Mouse (Mus musculus) megakaryocyte, embryonic 14.5 days (primary cell): ENCODE data around the gene Lmod1.
"Not testable (repeated sequence)": the region's sequence is repeated elsewhere in the genome, so short reads cannot be mapped to it uniquely, and the experiment has no call there.

Experiments used
- FLI1 ChIP-seq: IDR thresholded peaks from 2 replicates; pipeline ENCODE4 v1.6.1; 2012; ENCODE audit warnings: low read length, inconsistent platforms, mixed read lengths
- GATA1 ChIP-seq: IDR thresholded peaks from 3 replicates; pipeline ENCODE4 v1.6.1; 2012; ENCODE audit warnings: mixed read lengths, low read length, inconsistent platforms, borderline replicate concordance

DNA sequence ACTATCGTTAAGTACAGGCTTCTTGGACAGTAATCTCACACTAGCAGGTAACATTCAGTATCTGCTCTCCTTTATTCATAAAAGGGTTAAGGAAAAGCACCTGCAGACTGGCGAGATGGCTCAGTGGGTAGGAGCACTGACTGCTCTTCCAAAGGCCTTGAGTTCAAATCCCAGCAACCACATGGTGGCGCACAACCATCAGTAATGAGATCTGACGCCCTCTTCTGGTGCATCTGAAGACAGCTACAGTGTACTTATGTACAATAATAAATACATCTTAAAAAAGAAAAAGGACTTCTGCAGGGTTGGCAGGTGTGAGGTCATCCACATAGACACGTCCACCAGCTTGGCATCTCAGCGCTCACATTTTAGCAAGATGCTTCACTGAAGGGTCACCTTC is 57.0 kb downstream of the Lmod1 start:
- TF ChIP-seq GATA1, FLI1: not testable (repeated sequence)
